Mouse (Mus musculus): ENCODE data around the gene Msh3.

DNA sequence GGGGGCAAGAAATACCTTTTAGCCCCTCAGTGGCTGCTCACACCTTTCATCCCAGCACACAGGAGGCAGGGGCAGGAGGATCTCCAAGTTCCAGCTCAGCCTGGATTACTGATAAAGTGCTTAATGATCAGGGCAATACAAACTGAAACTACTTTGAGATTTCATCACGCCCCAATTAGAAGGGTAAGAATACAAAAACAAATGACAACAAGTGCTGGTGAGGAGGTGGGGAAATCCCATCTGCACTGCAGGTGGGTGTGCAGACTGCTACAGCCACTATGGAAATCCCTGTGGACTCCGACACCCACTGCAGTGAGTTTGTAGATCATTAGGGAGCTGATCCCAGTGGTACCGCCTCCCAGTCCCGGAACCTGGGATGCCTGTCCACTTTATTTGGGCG, 50.5 kb downstream of the Msh3 start:
- TF ChIP-seq CTCF (IDR thresholded peaks at IDR 0.05; ENCODE audit: low read depth) (no peak), EP300 (IDR thresholded peaks at IDR 0.05; ENCODE audit: low read depth) (no peak)
